Mouse (Mus musculus) lung, embryonic 14.5 days (tissue): Measurements from ENCODE around the gene Mitf. TPM values are rescaled to one million over a fixed set of nuclear protein-coding genes. Genes with fewer than 3 reads are reported as not detected.

Experiments
- ATAC-seq: fragments of 200-750 bp; cut with Nextera tagmentation; 2 replicates; pipeline ENCODE4 v1.8.0; 2017; ENCODE audit warnings: mild to moderate bottlenecking, moderate TSS enrichment, moderate library complexity; ENCODE audit not compliant: insufficient read depth
- DNase-seq: peaks from one replicate; pipeline ENCODE4 v3.0.0-alpha.2; 2015
- H3K27ac ChIP-seq: fragments of 300-500 bp; sonication (generic); 2 replicates; pipeline ENCODE4 v1.5.1; 2014; ENCODE audit warnings: low read depth, mild to moderate bottlenecking, moderate library complexity
- H3K27me3 ChIP-seq: fragments of 300-500 bp; sonication (generic); 2 replicates; pipeline ENCODE4 v1.6.1; 2014; ENCODE audit warnings: low read length, control low read depth; ENCODE audit not compliant: insufficient read depth
- H3K36me3 ChIP-seq: fragments of 300-500 bp; sonication (generic); 2 replicates; pipeline ENCODE4 v1.6.1; 2014; ENCODE audit warnings: control low read depth; ENCODE audit not compliant: insufficient read depth
- H3K4me1 ChIP-seq: fragments of 300-500 bp; sonication (generic); 2 replicates; pipeline ENCODE4 v1.6.1; 2014; ENCODE audit warnings: antibody characterized with exemption, control low read depth; ENCODE audit not compliant: insufficient read depth
- H3K4me2 ChIP-seq: fragments of 300-500 bp; sonication (generic); 2 replicates; pipeline ENCODE4 v1.6.1; 2014; ENCODE audit warnings: mild to moderate bottlenecking
- H3K4me3 ChIP-seq: fragments of 300-500 bp; sonication (generic); 2 replicates; pipeline ENCODE4 v1.5.1; 2014; ENCODE audit warnings: low read depth, low read length
- H3K9ac ChIP-seq: fragments of 300-500 bp; sonication (generic); 2 replicates; pipeline ENCODE4 v1.6.1; 2014
- H3K9me3 ChIP-seq: fragments of 300-500 bp; sonication (generic); 2 replicates; pipeline ENCODE4 v1.6.1; 2016; ENCODE audit warnings: low read depth, low read length, control low read depth
- CTCF ChIP-seq: IDR thresholded peaks from 2 replicates; pipeline ENCODE4 v1.5.1; 2016; ENCODE audit warnings: antibody characterized with exemption, low read depth
- WGBS: fragments of 180-500 bp; shearing (Covaris S2); extraction: QIAGEN DNeasy Blood & Tissue Kit; methylation state at CpG from one replicate; pipeline ENCODE4 v1.1.7; 2014; 5-methylcytosine and 5-hydroxymethylcytosine counted together
- polyA plus RNA-seq: library from polyadenylated mRNA; unstranded; fragments of >200 nt; fragmentation: Nextera tagmentation; extraction: Ambion mirVana; gene quantifications from 2 replicates; pipeline ENCODE4 v1.2.1, GENCODE M21; 2014

The Mitf gene
- polyA plus RNA-seq, 1 experiment from 2014 or later: 1.4 TPM

GRCm38 (mm10) chr6:98064926-98065325, 258.1 kb downstream of the Mitf start:
- no peaks in the 10 kb centered on the region for H3K4me1 ChIP-seq
- H3K27ac ChIP-seq: no peak overlapping the region
- H3K4me2 ChIP-seq: no peak overlapping the region
- TF ChIP-seq CTCF: no peak
- 24% methylated on average over 5 of the region's 5 CpGs for WGBS
- no peak overlapping the region for H3K4me3 ChIP-seq
- H3K27me3 ChIP-seq: no peaks in the 10 kb centered on the region
- ATAC-seq (no peak), DNase-seq (no peak)
- no peak overlapping the region for H3K9ac ChIP-seq
- H3K36me3 ChIP-seq: no peaks in the 10 kb centered on the region
- no peaks in the 10 kb centered on the region for H3K9me3 ChIP-seq

- DNase-seq: no peak
- H3K27me3 ChIP-seq: no peaks in the 10 kb centered on the region
- no peaks in the 10 kb centered on the region for H3K36me3 ChIP-seq
- no peak overlapping the region for H3K4me2 ChIP-seq
- H3K4me1 ChIP-seq: no peaks in the 10 kb centered on the region
- no peak for TF ChIP-seq CTCF
- H3K9me3 ChIP-seq: no peaks in the 10 kb centered on the region
- no peak for ATAC-seq
- H3K4me3 ChIP-seq: no peak overlapping the region
- H3K9ac ChIP-seq: no peak overlapping the region
- H3K27ac ChIP-seq: no peak overlapping the region
- 83% methylated on average over 4 of the region's 4 CpGs for WGBS
These were observed 259.6 kb downstream of the Mitf start for GRCm38 (mm10) chr6:98066420-98066819.

Other genes with a start within 250 kb of the Mitf start
- gene Frmd4b, start 189.5 kb upstream of the Mitf start, polyA plus RNA-seq: 19.5 and 20.8 TPM in 2 replicates